In genomic region chr15:31530659-31531445, GRCm38 (mm10) we compare ENCODE assay signal across 8 mouse cellular contexts. TPM values are rescaled to one million over a fixed set of nuclear protein-coding genes. Genes with fewer than 3 reads are reported as not detected.
DNase-seq lines count a peak whose midpoint lies in the region; ATAC-seq lines count a peak whose summit lies in the region.

Gene March6, minus strand, starts transcription at chr15:31531053.

- peak within 1 kb of the TSS; percentile 99 for H3K4me3 ChIP-seq in megakaryocyte, embryonic 14.5 days (replicated peaks)

- H3K4me1 ChIP-seq in megakaryocyte, embryonic 14.5 days, result peaks cover 62% of the 10 kb centered on the region

- peak; percentile 78 for ATAC-seq in inflammation-experienced regulatory T-cells, adult 6 months

- H3K27me3 ChIP-seq in megakaryocyte, embryonic 14.5 days (replicated peaks), result no peaks in the 10 kb centered on the region

- intact Hi-C loops in gastrocnemius, postnatal 14 days (cut with DNase I; ENCODE audit: low total_unique reads), result no loop called here

- no peaks in the 10 kb centered on the region for H3K9me3 ChIP-seq in megakaryocyte, embryonic 14.5 days

- peak; percentile 93 to 96 for DNase-seq in adrenal gland, adult (ENCODE audit: inconsistent age in 2 of 2, low spot score in 1 of 2)
- DNase-seq in embryo, embryonic 10 days (ENCODE audit: low spot score), result peak; percentile 92
- DNase-seq in gastrocnemius, postnatal 14 days, result peak; percentile 91
- DNase-seq in left cerebral cortex, adult 9 months (ENCODE audit: low spot score in 2 of 2), result peak; percentile 80 to 92
- peak; percentile 92 for DNase-seq in right cerebral cortex, adult 2 months (ENCODE audit: low spot score in 2 of 2)
- peak; percentile 55 for DNase-seq in urinary bladder, postnatal 10 days (ENCODE audit: low spot score)

- peaks cover 19% of the 10 kb centered on the region for H3K36me3 ChIP-seq in megakaryocyte, embryonic 14.5 days (replicated peaks; ENCODE audit: low read length)

RNA-seq across cellular contexts. Expression of gene March6, which starts in this region (rescaled TPM):
- total RNA-seq in gastrocnemius, postnatal 14 days (2021), result 10 to 100 TPM; 71.2 to 77.3 TPM
- polyA plus RNA-seq in inflammation-experienced regulatory T-cells, adult 6 months (2017; shearing (Covaris generic)), result 10 to 100 TPM; 21.4 to 25.1 (median 22.7) TPM
- polyA plus RNA-seq in megakaryocyte, embryonic 14.5 days (2012; ENCODE audit: insufficient read depth, low replicate concordance), result 18.8 and 34.5 TPM in 2 replicates

Comparison
In these comparisons a context has a peak if more than half of its experiments do, and no peak if none do; other contexts are left out.
1. Peak in every context shown above with its lines: DNase-seq, ATAC-seq and H3K4me3 ChIP-seq.